In the genomic region with DNA sequence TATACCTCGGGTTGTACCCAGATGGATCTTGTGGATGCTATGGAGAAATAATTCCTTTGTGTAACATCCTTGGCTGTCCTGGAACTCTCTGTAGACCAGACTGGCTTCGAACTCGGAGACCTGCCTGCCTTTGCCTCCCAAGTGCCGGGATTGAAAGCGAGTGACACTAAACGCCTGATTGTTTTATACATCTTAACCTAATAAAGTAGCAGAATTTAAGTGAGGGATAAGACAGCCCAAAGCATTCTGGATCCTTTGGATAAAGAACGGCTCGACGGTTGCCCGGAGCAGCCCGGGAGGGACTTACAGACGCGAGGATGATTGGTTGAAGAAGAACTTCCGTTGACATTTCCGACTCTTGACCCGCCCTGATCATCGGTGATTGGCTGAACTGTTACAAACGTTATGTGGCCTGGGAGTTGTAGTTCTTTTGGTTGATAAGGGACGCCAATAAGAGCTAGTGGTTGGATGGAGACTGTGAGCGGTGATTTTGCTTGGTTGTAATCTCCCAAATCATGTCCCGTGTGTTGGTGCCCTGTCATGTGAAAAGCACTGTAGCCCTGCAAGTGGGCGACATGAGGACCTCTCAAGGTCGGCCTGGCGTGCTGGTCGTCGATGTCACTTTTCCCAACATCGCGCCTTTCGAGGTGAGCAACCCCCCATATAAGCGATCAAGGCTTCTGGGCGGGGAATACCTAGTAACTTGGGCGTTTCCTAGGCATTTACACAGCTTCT, we compare ENCODE assay signal across 8 mouse cellular contexts. TPM values are rescaled to one million over a fixed set of nuclear protein-coding genes. Genes with fewer than 3 reads are reported as not detected.
DNase-seq lines count a peak whose midpoint lies in the region; ATAC-seq and TF ChIP-seq lines count a peak whose summit lies in the region.

A gene (plus strand): TSS at position 414 of the 735 bp plus-strand sequence.

- H3K9me3 ChIP-seq in MEL (replicated peaks; ENCODE audit: insufficient read depth, low read length), result no peaks in the 10 kb centered on the region
- no peaks in the 10 kb centered on the region for H3K9me3 ChIP-seq in forebrain, postnatal 0 days (ENCODE audit: low read length)
- H3K9me3 ChIP-seq in lung, embryonic 15.5 days, result no peaks in the 10 kb centered on the region

- peaks cover 0 to 3% of the 10 kb centered on the region in 2 experiments; a peak in 2 of 4 replicates for H3K36me3 ChIP-seq in MEL (ENCODE audit: control insufficient read depth in 1 of 2, insufficient read depth in 2 of 2, low read length in 2 of 2)
- H3K36me3 ChIP-seq in forebrain, postnatal 0 days (ENCODE audit: insufficient read depth), result peaks cover 19% of the 10 kb centered on the region
- no peaks in the 10 kb centered on the region for H3K36me3 ChIP-seq in lung, embryonic 15.5 days

- peak within 1 kb of the TSS; percentile 74 to 81 for H3K4me3 ChIP-seq in MEL (ENCODE audit: control insufficient read depth in 1 of 2, insufficient read depth in 1 of 2, low read depth in 2 of 2, low read length in 2 of 2)
- peak within 1 kb of the TSS; percentile 94 for H3K4me3 ChIP-seq in cerebellum, adult 2 months (replicated peaks; ENCODE audit: insufficient read depth, low read depth, low read length)
- H3K4me3 ChIP-seq in forebrain, postnatal 0 days (ENCODE audit: low read depth, low read length), result peak within 1 kb of the TSS; percentile 51
- peak within 1 kb of the TSS; percentile 57 for H3K4me3 ChIP-seq in lung, embryonic 15.5 days

- TF ChIP-seq EP300 in MEL (IDR thresholded peaks at IDR 0.05; ENCODE audit: low read depth in 1 of 2, low read length in 2 of 2), result no peak

- H3K79me2 ChIP-seq in MEL (ENCODE audit: control insufficient read depth, insufficient read depth, low read length, poor library complexity), result no peaks in the 10 kb centered on the region

- peak within 1 kb of the TSS; percentile 64 for H3K27ac ChIP-seq in MEL (ENCODE audit: control insufficient read depth, low read depth, low read length)
- peak within 1 kb of the TSS; percentile 30; the same call in 1 of the 2 replicates for H3K27ac ChIP-seq in cerebellum, adult 2 months (ENCODE audit: insufficient read depth, low read length)
- peak within 1 kb of the TSS; percentile 90 for H3K27ac ChIP-seq in forebrain, postnatal 0 days (ENCODE audit: low read depth, low read length)
- peak within 1 kb of the TSS; percentile 70 for H3K27ac ChIP-seq in lung, embryonic 15.5 days

- DNase-seq in MEL (ENCODE audit: low read depth, low spot score), result peak; percentile 98
- DNase-seq in cerebellum, adult 2 months, result peak; percentile 90 to 96
- peak; percentile 98 for DNase-seq in forebrain, postnatal 0 days
- DNase-seq in heart, postnatal 4 days, result peak; percentile 89
- peak; percentile 94 to 97 for DNase-seq in layer of hippocampus, adult 8-10 months (ENCODE audit: low spot score in 2 of 2)
- DNase-seq in ovary, adult 18-20 months (ENCODE audit: low spot score), result peak; percentile 88
- DNase-seq in thymus, postnatal 0 days (ENCODE audit: low spot score), result peak; percentile 95

- H3K4me1 ChIP-seq in MEL (ENCODE audit: control insufficient read depth in 1 of 2, insufficient read depth in 2 of 2, low read length in 2 of 2), result peaks cover 0 to 3% of the 10 kb centered on the region in 2 experiments; a peak in 1 of 4 replicates
- no peaks in the 10 kb centered on the region for H3K4me1 ChIP-seq in cerebellum, adult 2 months (ENCODE audit: control insufficient read depth, insufficient read depth, low read length)
- H3K4me1 ChIP-seq in forebrain, postnatal 0 days (ENCODE audit: insufficient read depth), result 0 out of 2 replicates have a peak, but pooled peaks cover 3% of the 10 kb centered on the region
- peaks cover 7% of the 10 kb centered on the region for H3K4me1 ChIP-seq in lung, embryonic 15.5 days

- no peak for TF ChIP-seq RAD21 in MEL (IDR thresholded peaks at IDR 0.05; ENCODE audit: low read depth, low read length)

- peak; percentile 98 for ATAC-seq in forebrain, postnatal 0 days
- peak; percentile 98 for ATAC-seq in lung, embryonic 15.5 days (ENCODE audit: borderline replicate concordance, extremely low read depth, low FRiP score, low TSS enrichment)

- H3K9ac ChIP-seq in MEL (ENCODE audit: control insufficient read depth, low read depth, low read length, poor library complexity, severe bottlenecking), result peak within 1 kb of the TSS; percentile 66
- H3K9ac ChIP-seq in forebrain, postnatal 0 days, result peak within 1 kb of the TSS; percentile 61
- peak within 1 kb of the TSS; percentile 58 for H3K9ac ChIP-seq in lung, embryonic 15.5 days

- WGBS in cerebellum, adult 2 months, result under 1% methylated on average over 32 of the region's 32 CpGs
- WGBS in forebrain, postnatal 0 days, result under 1% methylated on average over 32 of the region's 32 CpGs
- under 1% methylated on average over 32 of the region's 32 CpGs for WGBS in lung, embryonic 15.5 days

- H3K27me3 ChIP-seq in MEL (ENCODE audit: control insufficient read depth in 1 of 2, insufficient read depth in 2 of 2, low read length in 2 of 2), result no peaks in the 10 kb centered on the region
- H3K27me3 ChIP-seq in cerebellum, adult 2 months (ENCODE audit: control insufficient read depth, insufficient read depth, low read length), result no peaks in the 10 kb centered on the region
- H3K27me3 ChIP-seq in forebrain, postnatal 0 days (ENCODE audit: insufficient read depth, low read length), result no peaks in the 10 kb centered on the region
- H3K27me3 ChIP-seq in lung, embryonic 15.5 days, result no peaks in the 10 kb centered on the region

- TF ChIP-seq POLR2A in MEL (IDR thresholded peaks at IDR 0.05; ENCODE audit: control insufficient read depth in 1 of 2, insufficient read depth in 1 of 2, low read depth in 1 of 2, low read length in 2 of 2, poor library complexity in 1 of 2), result peak; percentile 54 to 86; a peak in 2 of 4 replicates
- peak; percentile 77; the same call in 1 of the 2 replicates for TF ChIP-seq POLR2A in cerebellum, adult 2 months (IDR thresholded peaks at IDR 0.05; ENCODE audit: borderline replicate concordance, insufficient read depth, low read length)

- no peak for TF ChIP-seq CTCF in MEL (IDR thresholded peaks at IDR 0.05 in 2 of 3, conservative IDR thresholded peaks at IDR 0.05 in 1 of 3; ENCODE audit: control insufficient read depth in 1 of 3, insufficient read depth in 1 of 3, low read depth in 2 of 3, low read length in 3 of 3, poor library complexity in 1 of 3, severe bottlenecking in 1 of 3)
- no peak for TF ChIP-seq CTCF in cerebellum, adult 2 months (IDR thresholded peaks at IDR 0.05; ENCODE audit: borderline replicate concordance, insufficient read depth, low read depth, low read length)
- TF ChIP-seq CTCF in forebrain, postnatal 0 days (IDR thresholded peaks at IDR 0.05; ENCODE audit: low read depth), result peak; percentile 30

- peak within 1 kb of the TSS; percentile 51 for H3K4me2 ChIP-seq in forebrain, postnatal 0 days (ENCODE audit: low read depth)
- H3K4me2 ChIP-seq in lung, embryonic 15.5 days, result peak within 1 kb of the TSS; percentile 69

TF ChIP-seq in MEL, 35 proteins besides CTCF, POLR2A, EP300 and RAD21 (continues in another document):
- TF ChIP-seq MEF2A (IDR thresholded peaks at IDR 0.05; ENCODE audit: extremely low read depth, insufficient replicate concordance, low read depth, low read length, poor library complexity, severe bottlenecking), result no peak
- TF ChIP-seq MYC (IDR thresholded peaks at IDR 0.05; ENCODE audit: low read depth, low read length), result 0 out of 2 replicates have a peak, but pooled peaks have one; percentile 53
- TF ChIP-seq HCFC1 (IDR thresholded peaks at IDR 0.05; ENCODE audit: low read depth, low read length), result peak; percentile 100
- no peak for TF ChIP-seq MAZ (IDR thresholded peaks at IDR 0.05; ENCODE audit: low read depth, low read length)
- no peak for TF ChIP-seq TAL1 (IDR thresholded peaks at IDR 0.05; ENCODE audit: low read length)
- TF ChIP-seq SIN3A (IDR thresholded peaks at IDR 0.05; ENCODE audit: low read length), result peak; percentile 89
- TF ChIP-seq RCOR1 (IDR thresholded peaks at IDR 0.05; ENCODE audit: low read depth, low read length), result peak; percentile 22; the same call in 1 of the 2 replicates
- peak; percentile 50; the same call in 1 of the 2 replicates for TF ChIP-seq POLR2AphosphoS2 (IDR thresholded peaks at IDR 0.05; ENCODE audit: low read length)
- no peak for TF ChIP-seq ZNF384 (IDR thresholded peaks at IDR 0.05; ENCODE audit: low read depth, low read length)
- peak; percentile 14; the same call in 1 of the 2 replicates for TF ChIP-seq MAX (IDR thresholded peaks at IDR 0.05; ENCODE audit: low read length)
- TF ChIP-seq GATA1 (IDR thresholded peaks at IDR 0.05; ENCODE audit: low read depth, low read length), result peak; percentile 86
- TF ChIP-seq ZKSCAN1 (IDR thresholded peaks at IDR 0.05; ENCODE audit: low read depth, low read length), result no peak
- no peak for TF ChIP-seq ETS1 (IDR thresholded peaks at IDR 0.05; ENCODE audit: low read depth, low read length)
- TF ChIP-seq ELF1 (IDR thresholded peaks at IDR 0.05; ENCODE audit: low read depth, low read length), result peak; percentile 63; the same call in 1 of the 2 replicates
- TF ChIP-seq CHD1 (IDR thresholded peaks at IDR 0.05; ENCODE audit: low read depth, low read length), result no peak
- peak; percentile 84 for TF ChIP-seq CHD2 (IDR thresholded peaks at IDR 0.05; ENCODE audit: low read length)
- peak; percentile 67 for TF ChIP-seq MXI1 (IDR thresholded peaks at IDR 0.05; ENCODE audit: low read depth, low read length)
- no peak for TF ChIP-seq NRF1 (IDR thresholded peaks at IDR 0.05; ENCODE audit: insufficient read depth, low read depth, low read length, poor library complexity, severe bottlenecking)
- TF ChIP-seq NELFE (IDR thresholded peaks at IDR 0.05; ENCODE audit: low read depth, low read length), result peak; percentile 69
- TF ChIP-seq TBP (IDR thresholded peaks at IDR 0.05; ENCODE audit: low read depth, low read length), result peak; percentile 87
- TF ChIP-seq USF2 (IDR thresholded peaks at IDR 0.05; ENCODE audit: borderline replicate concordance in 1 of 2, insufficient read depth in 1 of 2, low read depth in 1 of 2, low read length in 2 of 2), result no peak
- TF ChIP-seq BHLHE40 (IDR thresholded peaks at IDR 0.05; ENCODE audit: borderline replicate concordance, low read depth, low read length), result no peak

RNA-seq across cellular contexts. Expression of the gene that starts here (rescaled TPM):
- total RNA-seq in MEL (2012; rRNA removed), result 1.6 and 2.0 TPM in 2 replicates
- 1 to 10 TPM in 1 of 2 experiments, not detected in 1; 4.7 TPM for polyA plus RNA-seq in MEL (2012; ENCODE audit: insufficient read depth in 1 of 2, insufficient read length in 2 of 2, low read depth in 1 of 2, low replicate concordance in 2 of 2, missing spikeins in 1 of 2)
- polyA plus RNA-seq in cerebellum, adult 2 months (2012; rRNA removed), result 94.1 and 97.5 TPM in 2 replicates
- total RNA-seq in forebrain, postnatal 0 days (2014; rRNA removed), result 66.6 and 67.7 TPM in 2 replicates
- polyA plus RNA-seq in forebrain, postnatal 0 days (2015; fragmentation: Nextera tagmentation; extraction: Ambion mirVana), result 115 and 134 TPM in 2 replicates
- 10 to 100 TPM; 19.3 to 21.2 TPM for total RNA-seq in heart, postnatal 4 days (2021)
- total RNA-seq in layer of hippocampus, adult 8-10 months (2022), result 100 to 1,000 TPM; 106 to 131 (median 116) TPM
- 32.5 and 37.2 TPM in 2 replicates for polyA plus RNA-seq in lung, embryonic 15.5 days (2015; fragmentation: Nextera tagmentation; extraction: Ambion mirVana)
- 8.2 and 12.4 TPM in 2 replicates for polyA plus RNA-seq in thymus, postnatal 0 days (2015; fragmentation: Nextera tagmentation; extraction: Ambion mirVana)

Comparison
In these comparisons a context has a peak if more than half of its experiments do, and no peak if none do; other contexts are left out.
1. Peak in every context shown above with its lines: DNase-seq, ATAC-seq, H3K4me3 ChIP-seq and H3K27ac ChIP-seq.
2. H3K27ac ChIP-seq: peak in every context shown above with its lines; median percentile 90 in forebrain, postnatal 0 days; 70 in lung, embryonic 15.5 days; 64 in MEL; 30 in cerebellum, adult 2 months.